Mouse (Mus musculus): ENCODE data around the gene Rnf216. TPM values are rescaled to one million over a fixed set of nuclear protein-coding genes. Genes with fewer than 3 reads are reported as not detected.

The Rnf216 gene
- total RNA-seq, 2 experiments from 2014 or later = 35.8 to 48.3 TPM

DNA sequence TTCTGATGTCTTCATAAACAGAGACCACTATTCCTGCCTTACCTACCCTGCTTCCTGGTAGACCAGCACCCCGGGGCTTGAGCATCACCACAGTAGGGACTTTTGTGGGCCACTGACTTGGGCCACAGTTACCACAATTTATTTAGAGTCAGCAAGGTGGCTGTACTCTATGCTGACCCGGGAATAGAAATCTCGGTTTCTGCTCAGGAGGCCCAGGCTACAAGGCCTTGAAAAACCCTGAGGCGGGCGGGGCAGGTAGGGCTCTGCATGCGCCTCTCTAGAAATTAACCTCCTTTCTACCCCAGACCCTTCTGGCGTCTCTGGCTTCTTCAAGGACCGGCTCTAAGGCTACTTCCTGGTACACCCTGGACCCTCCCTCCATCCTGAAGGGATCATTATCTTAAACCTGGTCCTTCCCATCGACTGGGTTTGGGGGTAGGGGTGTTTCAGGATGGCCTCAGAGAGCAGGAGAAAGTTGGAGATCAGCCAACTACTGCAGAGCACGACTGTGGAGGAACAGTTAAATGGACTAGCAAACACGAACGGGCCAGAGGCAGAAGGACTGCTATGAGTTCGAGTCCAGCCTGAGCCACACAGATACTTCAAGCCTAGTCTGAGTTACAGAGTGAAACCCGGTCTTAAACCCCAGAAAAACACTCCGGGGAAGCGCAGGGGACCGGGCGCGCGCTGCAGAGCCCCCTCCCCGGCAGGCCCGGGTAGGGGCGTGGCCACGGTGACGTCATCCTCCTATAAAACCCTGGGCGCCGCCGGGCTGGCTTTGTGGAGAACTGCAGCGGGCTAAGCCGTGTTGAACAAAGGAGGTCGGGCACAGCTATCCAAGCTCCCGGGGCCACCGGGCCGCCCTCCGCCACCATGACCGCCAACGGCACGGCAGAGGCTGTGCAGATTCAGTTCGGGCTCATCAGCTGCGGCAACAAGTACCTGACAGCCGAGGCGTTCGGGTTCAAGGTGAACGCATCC is 152.9 kb downstream of the Rnf216 start, which contains the start of gene Fscn1:
Gene Fscn1 (plus strand): TSS at position 768 of the 981 bp plus-strand sequence.
- DNase-seq = peak; percentile 92

- DNase-seq = no peak
Observed at GRCm38 (mm10) chr5:142959156-142959555, 153.6 kb downstream of the Rnf216 start.

DNA sequence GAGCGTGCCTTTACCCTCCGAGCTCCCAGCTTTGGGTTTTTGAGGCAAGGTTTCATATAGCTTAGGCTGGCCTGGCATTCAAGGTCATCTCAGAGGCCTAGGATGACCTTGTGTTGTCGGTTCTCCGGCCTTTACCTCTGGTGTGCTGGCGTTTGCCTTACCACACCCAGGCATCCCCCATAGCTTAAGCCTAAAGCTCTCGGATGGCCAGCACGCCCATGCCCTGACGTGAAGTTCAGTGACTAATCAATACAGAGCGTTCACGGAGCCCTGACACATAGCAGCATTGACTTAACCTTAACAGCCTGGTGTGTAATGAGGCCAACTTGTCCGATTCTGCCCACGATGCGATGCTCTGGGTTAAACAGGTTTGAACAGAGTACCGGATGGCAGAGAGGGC is 154.3 kb downstream of the Rnf216 start:
- DNase-seq = no peak

GRCm38 (mm10) chr5:142956956-142957703 is 155.7 kb downstream of the Rnf216 start:
- no peak for DNase-seq

GRCm38 (mm10) chr5:142953641-142954040 is 159.2 kb downstream of the Rnf216 start:
- DNase-seq = no peak

- DNase-seq = peak; percentile 80
Observed at GRCm38 (mm10) chr5:142950405-142950804, 162.4 kb downstream of the Rnf216 start.

- no peak for DNase-seq
Observed at GRCm38 (mm10) chr5:142949580-142949979, 163.2 kb downstream of the Rnf216 start.

GRCm38 (mm10) chr5:142947460-142947859 is 165.3 kb downstream of the Rnf216 start:
- no peak for DNase-seq

- no peak for DNase-seq
Observed at GRCm38 (mm10) chr5:142944979-142945682, 167.7 kb downstream of the Rnf216 start.

Small RNAs within 50 kb of the gene (microRNA-seq; reads per million reads assigned to microRNA genes)
- gene Gm44405 = not detected

Other genes starting within 250 kb of the Rnf216 start
- 10 to 100 TPM in 1 of 2 experiments, 1 to 10 TPM in 1; 9.4 to 12.7 TPM for gene Fbxl18, start 217.6 kb downstream of the Rnf216 start, total RNA-seq (2021)
- 1,000 to 10,000 TPM; 2,913 to 2,936 TPM for gene Actb, start 206.2 kb downstream of the Rnf216 start, total RNA-seq (2021)
- gene Fscn1, start 152.7 kb downstream of the Rnf216 start, total RNA-seq (2021) = 100 to 1,000 TPM in 1 of 2 experiments, 10 to 100 TPM in 1; 85.6 to 125 TPM
- under 1 TPM; 0.09 to 0.15 TPM for gene Olfr718-ps1, start 34.6 kb upstream of the Rnf216 start, total RNA-seq (2021)
- gene Rbak, start 67.8 kb upstream of the Rnf216 start, total RNA-seq (2021) = 10 to 100 TPM in 1 of 2 experiments, 1 to 10 TPM in 1; 9.5 to 16.9 TPM
- gene Spdye4b, start 68.0 kb upstream of the Rnf216 start, total RNA-seq (2021) = not detected
- not detected for gene Spdye4a, start 113.9 kb upstream of the Rnf216 start, total RNA-seq (2021)
- gene Zfp12, start 122.2 kb upstream of the Rnf216 start, total RNA-seq (2021) = 10 to 100 TPM; 15.6 to 19.1 TPM
- 1 to 10 TPM; 7.3 to 8.1 TPM for gene Zfp316, start 157.0 kb upstream of the Rnf216 start, total RNA-seq (2021)
- gene Zfp853, start 180.6 kb upstream of the Rnf216 start, total RNA-seq (2021) = under 1 TPM; 0.73 to 0.78 TPM
- gene E130309D02Rik, start 202.4 kb upstream of the Rnf216 start, total RNA-seq (2021) = 10 to 100 TPM; 23.0 to 23.5 TPM
- gene Zdhhc4, start 216.3 kb upstream of the Rnf216 start, total RNA-seq (2021) = 10 to 100 TPM; 50.3 to 50.9 TPM
- gene Grid2ip, start 244.3 kb upstream of the Rnf216 start, total RNA-seq (2021) = under 1 TPM; 0.24 to 0.85 TPM